16 mouse cellular contexts compared by ENCODE assay signal in genomic region chr17:70965281-70965680, GRCm38 (mm10). TPM values are rescaled to one million over a fixed set of nuclear protein-coding genes. Genes with fewer than 3 reads are reported as not detected.
DNase-seq lines count a peak whose midpoint lies in the region.
"Had no signal": no experiment of that assay in that cellular context is flagged by ENCODE, and none has a peak within 500 bp of the region (broad histone marks: within the 10 kb centered on the region; RNA-seq: fewer than 3 reads in every experiment).

No protein-coding gene starts in this region.

- peak; percentile 72 for DNase-seq in adrenal gland, adult 2 months
- DNase-seq in adrenal gland, postnatal 25 days = no peak
- DNase-seq in ovary, adult 18-20 months (ENCODE audit: low spot score) = peak; percentile 45
- no peak for DNase-seq in ovary, postnatal 14 days (ENCODE audit: low spot score)
- DNase-seq in adrenal gland, postnatal 14 days = peak; percentile 52
- no peak for DNase-seq in kidney, postnatal 4 days
- DNase-seq: B cell, adult 2 months; cerebellum, adult 18-20 months; cerebellum, adult 9-10 months; cerebellum, postnatal 14 days; gastrocnemius, adult 2 months; gastrocnemius, postnatal 14 days; heart, adult 2 months; heart, postnatal 14 days; heart, postnatal 4 days; kidney, adult 2 months had no signal

RNA-seq across cellular contexts. Expression of gene Myom1, which starts 37.2 kb away (rescaled TPM):
- 1 to 10 TPM; 1.8 to 2.0 TPM for total RNA-seq in adrenal gland, adult 2 months (2021)
- 0.32 and 0.89 TPM in 2 replicates for polyA plus RNA-seq in adrenal gland, adult 2 months (2012; rRNA removed)
- total RNA-seq in adrenal gland, postnatal 25 days (2021) = 2.9 and 4.6 TPM in 2 replicates
- 4.3 and 8.1 TPM in 2 replicates for total RNA-seq in adrenal gland, postnatal 14 days (2021)

RNA-seq across cellular contexts. Expression of gene Myl12a, which starts 37.4 kb away (rescaled TPM):
- 100 to 1,000 TPM; 281 to 315 TPM for total RNA-seq in adrenal gland, adult 2 months (2021)
- 45.7 and 49.1 TPM in 2 replicates for polyA plus RNA-seq in adrenal gland, adult 2 months (2012; rRNA removed)
- 231 and 295 TPM in 2 replicates for total RNA-seq in adrenal gland, postnatal 25 days (2021)
- 311 and 324 TPM in 2 replicates for total RNA-seq in adrenal gland, postnatal 14 days (2021)

Comparison
In these comparisons a context has a peak if more than half of its experiments do, and no peak if none do; other contexts are left out.
1. DNase-seq: peak in adrenal gland, adult 2 months (single experiment), ovary, adult 18-20 months (single experiment) and adrenal gland, postnatal 14 days (single experiment); none in adrenal gland, postnatal 25 days (single experiment), ovary, postnatal 14 days (single experiment) and kidney, postnatal 4 days (0 of 2).